Mouse (Mus musculus) bone marrow, adult 2 months (tissue): ENCODE results near the gene Slc10a3.

Experiments
- CTCF ChIP-seq: fragments of 200-500 bp; IDR thresholded peaks from 2 replicates; pipeline ENCODE4 v1.5.1; 2011; ENCODE audit warnings: low read length, control low read depth; ENCODE audit not compliant: control insufficient read depth, insufficient read depth
- POLR2A ChIP-seq: fragments of 200-500 bp; IDR thresholded peaks from 2 replicates; pipeline ENCODE4 v1.6.1; 2011; ENCODE audit warnings: low read depth, mild to moderate bottlenecking, control low read depth, low read length, borderline replicate concordance; ENCODE audit not compliant: control insufficient read depth

- TF ChIP-seq CTCF (no peak), POLR2A (no peak)
These were observed 35.2 kb upstream of the Slc10a3 start for GRCm38 (mm10) chrX:74408340-74408739.
